Mouse (Mus musculus): Measurements from ENCODE around the gene Bpifb2.
"Not testable (repeated sequence)": the region's sequence is repeated elsewhere in the genome, so short reads cannot be mapped to it uniquely, and the experiment has no call there.

Gene Bpifb2

DNA sequence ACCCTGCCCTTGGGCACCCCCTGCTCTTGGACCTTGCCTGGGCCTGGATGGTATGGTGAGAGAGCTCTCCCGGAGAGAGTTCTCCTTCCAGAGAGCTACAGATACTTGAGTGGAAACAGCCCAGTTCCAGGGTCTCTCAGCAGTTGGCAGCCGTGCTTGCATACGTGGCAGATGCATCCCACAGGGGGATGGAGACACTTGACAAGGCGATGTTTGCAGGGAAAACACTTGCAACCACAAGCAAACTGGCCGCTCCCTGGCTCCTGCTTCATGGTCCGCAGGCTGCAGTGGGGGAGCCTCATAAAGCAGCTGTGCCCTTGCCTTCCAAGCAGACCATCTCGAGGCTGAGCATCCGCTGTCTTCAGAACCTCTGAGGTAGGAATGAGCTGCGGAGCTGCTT is at the start of gene Bpifb2:
Bpifb2 (plus strand) TSS at position 301 of the 400 bp plus-strand sequence.
- in situ Hi-C loops (cut with MboI; ENCODE audit: low pct_unique_long_range_greater_than_20kb in 1 of 2, low sequenced_read_pairs in 2 of 2, unreplicated experiment in 1 of 2), result no loop called here

DNA sequence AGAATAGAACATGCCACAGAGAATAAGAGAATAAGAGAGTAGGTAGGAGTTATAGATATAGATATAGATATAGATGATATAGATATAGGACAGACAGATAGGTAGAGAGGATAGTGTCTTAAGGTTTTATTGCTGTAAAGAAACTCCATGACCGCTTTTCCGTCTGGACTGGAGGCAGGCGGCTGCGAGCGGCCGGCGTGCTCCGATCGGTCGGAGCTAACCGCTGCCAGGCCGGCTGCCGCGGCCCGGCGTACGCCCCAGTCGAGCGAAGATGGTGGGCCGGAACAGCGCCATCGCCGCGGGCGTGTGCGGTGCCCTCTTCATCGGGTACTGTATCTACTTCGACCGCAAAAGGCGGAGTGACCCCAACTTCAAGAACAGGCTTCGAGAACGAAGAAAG is 48.9 kb upstream of the Bpifb2 start:
- in situ Hi-C loops (cut with MboI; ENCODE audit: low pct_unique_long_range_greater_than_20kb in 1 of 2, low sequenced_read_pairs in 2 of 2, unreplicated experiment in 1 of 2), result not testable (repeated sequence)

DNA sequence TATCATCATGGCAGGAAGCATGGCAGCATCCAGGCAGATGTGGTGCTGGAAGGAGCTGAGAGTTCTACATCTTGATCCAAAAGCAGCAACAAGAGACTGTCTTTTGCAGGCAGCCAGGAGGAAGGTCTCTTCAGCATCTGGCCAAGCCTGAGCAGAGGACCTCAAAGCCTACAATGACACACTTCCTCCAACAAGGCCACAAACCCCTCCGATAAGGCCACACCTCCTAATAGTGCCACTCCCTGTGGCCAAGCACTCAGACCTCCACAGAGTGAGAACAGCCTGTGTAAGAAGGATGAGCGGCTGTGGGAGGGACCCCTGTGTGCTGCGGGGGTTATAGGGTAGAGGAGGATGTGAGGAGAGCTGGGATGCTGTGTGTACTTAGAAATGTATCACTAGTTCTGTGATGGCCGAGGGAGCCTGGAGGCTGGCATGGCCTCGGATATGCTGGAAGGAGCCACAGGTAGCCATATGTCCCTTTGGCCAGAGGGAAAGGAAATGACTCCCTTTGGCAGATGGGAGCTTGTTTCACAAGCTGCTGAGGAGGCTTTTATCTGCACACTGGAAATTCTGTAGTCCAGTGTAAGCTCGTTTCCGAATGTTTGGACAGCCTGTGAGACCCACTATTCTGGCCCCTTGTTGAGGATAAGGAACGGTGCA is 47.5 kb upstream of the Bpifb2 start:
- in situ Hi-C loops (cut with MboI; ENCODE audit: low pct_unique_long_range_greater_than_20kb in 1 of 2, low sequenced_read_pairs in 2 of 2, unreplicated experiment in 1 of 2), result no loop called here

DNA sequence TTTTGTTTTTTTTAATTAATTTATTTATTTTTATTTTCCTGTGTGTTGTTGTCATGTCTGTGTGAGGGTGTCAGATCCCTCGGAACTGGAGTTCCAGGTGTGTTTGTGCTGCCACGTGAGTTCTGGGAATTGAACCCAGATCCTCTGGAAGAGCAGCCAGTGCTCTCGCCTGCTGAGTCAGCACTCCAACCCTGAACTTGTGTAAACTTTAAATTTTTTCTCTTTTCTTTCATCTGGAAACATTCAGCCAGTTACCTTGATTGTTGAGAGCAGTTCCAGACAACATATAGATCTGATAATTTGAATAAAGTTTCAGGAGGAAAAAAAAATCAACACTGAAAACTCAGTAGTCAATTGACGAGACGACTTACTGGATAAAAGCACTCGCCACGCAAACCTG is 46.1 kb upstream of the Bpifb2 start:
- in situ Hi-C loops (cut with MboI; ENCODE audit: low pct_unique_long_range_greater_than_20kb in 1 of 2, low sequenced_read_pairs in 2 of 2, unreplicated experiment in 1 of 2), result no loop called here

DNA sequence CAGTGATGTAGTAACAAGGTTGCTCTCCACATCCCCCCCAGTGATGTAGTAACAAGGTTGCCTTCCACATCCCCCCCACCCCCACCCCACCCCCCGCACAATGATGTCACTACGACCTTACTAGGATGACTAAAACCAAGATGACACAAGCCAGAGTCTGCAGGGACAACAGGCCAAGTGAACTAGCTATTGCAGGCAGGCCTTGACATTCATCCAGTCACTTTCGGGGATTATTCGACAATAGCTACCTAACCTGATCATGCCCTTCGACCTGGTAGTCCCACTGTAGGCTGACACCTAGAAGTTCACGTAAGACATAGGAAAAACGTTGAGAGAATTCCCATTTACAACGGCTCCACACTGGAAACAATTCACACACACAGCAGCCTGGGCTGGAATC is 41.6 kb upstream of the Bpifb2 start:
- in situ Hi-C loops (cut with MboI; ENCODE audit: low pct_unique_long_range_greater_than_20kb in 1 of 2, low sequenced_read_pairs in 2 of 2, unreplicated experiment in 1 of 2), result no loop called here

DNA sequence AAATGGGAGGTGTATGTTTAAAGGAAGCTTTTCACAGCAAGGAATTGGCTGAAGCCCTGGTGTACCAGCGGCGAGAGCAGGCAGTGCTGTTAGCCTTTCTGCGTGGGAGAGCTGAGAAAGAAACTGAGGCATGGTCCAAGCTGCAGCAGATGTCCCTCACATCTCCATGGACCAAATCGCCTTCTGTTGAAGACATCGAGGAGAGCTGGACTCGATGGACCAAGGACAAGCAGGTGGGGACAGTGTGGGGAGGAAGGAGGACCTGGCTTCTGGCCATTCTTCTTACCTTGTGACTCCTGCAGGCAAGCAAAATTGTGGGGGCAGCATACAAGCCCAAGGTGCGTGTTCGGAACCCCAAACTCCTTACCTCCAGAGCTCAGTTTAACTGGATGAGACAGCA is 32.0 kb upstream of the Bpifb2 start:
- in situ Hi-C loops (cut with MboI; ENCODE audit: low pct_unique_long_range_greater_than_20kb in 1 of 2, low sequenced_read_pairs in 2 of 2, unreplicated experiment in 1 of 2), result no loop called here

DNA sequence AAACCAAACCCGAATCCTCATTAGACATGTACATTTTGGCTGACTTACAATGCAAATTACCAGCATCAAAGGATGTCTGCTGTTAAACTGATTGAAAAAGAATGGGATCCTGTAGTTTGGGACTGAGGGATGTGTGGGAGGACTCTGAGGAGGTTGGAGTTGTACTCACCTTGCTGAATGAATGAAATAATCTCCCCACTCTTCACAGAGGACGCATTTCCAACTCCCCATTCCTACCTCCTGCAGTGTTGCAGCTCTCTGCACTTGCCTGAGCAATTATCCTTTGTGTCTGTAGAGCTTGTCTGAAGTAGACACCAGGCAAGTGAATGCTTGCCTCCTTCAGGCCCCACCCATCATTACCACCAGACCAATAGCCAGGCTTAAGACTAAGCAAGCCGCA is 26.5 kb upstream of the Bpifb2 start:
- in situ Hi-C loops (cut with MboI; ENCODE audit: low pct_unique_long_range_greater_than_20kb in 1 of 2, low sequenced_read_pairs in 2 of 2, unreplicated experiment in 1 of 2), result no loop called here

DNA sequence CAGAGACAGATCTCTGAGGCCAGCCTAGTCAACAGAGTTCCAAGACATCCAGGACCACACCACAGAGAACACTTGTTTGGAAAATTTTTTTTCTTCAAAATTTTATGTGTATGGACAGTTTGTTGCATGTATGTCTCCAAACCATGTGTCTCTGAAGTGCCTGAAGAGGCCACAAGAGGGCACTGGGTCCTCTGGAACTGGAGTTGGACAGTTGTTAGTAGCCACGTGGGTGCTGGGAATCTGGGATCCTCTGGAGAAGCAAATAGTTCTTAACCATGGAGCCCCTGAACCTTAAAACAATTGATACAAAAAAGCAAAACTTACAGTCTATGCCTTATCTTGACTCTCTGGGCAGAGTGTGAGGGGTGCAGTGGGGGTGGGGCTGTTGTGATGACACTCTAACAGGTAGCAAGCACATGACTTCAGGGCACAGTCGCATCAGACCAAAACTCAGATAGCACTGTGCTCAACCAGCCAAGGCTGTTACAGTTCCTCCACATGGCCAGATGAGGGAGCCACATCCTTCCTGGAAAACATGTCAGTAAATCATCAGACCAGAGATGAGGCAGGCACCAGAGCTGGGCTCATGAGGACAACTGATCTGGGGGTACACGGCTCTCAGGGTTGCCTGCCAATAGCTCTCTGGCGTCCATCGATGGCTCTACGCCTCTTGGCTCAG is 24.4 kb upstream of the Bpifb2 start:
- in situ Hi-C loops (cut with MboI; ENCODE audit: low pct_unique_long_range_greater_than_20kb in 1 of 2, low sequenced_read_pairs in 2 of 2, unreplicated experiment in 1 of 2), result no loop called here

DNA sequence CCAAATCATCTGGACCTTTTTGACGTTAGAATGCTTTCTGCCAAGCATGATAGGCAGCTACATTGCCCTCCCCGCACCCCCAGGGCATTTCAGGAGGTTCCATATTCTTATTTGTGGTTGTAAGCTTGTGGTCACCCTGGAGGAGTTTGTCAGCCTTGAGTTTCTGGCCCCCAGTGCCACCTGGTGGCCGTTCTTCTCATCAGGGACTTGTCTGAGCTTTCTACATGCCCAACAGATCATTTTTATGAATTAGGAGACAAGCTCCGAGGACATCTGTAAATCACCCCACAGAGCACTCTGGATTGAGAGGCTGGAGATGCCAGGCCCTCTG is 23.9 kb upstream of the Bpifb2 start:
- in situ Hi-C loops (cut with MboI; ENCODE audit: low pct_unique_long_range_greater_than_20kb in 1 of 2, low sequenced_read_pairs in 2 of 2, unreplicated experiment in 1 of 2), result no loop called here

DNA sequence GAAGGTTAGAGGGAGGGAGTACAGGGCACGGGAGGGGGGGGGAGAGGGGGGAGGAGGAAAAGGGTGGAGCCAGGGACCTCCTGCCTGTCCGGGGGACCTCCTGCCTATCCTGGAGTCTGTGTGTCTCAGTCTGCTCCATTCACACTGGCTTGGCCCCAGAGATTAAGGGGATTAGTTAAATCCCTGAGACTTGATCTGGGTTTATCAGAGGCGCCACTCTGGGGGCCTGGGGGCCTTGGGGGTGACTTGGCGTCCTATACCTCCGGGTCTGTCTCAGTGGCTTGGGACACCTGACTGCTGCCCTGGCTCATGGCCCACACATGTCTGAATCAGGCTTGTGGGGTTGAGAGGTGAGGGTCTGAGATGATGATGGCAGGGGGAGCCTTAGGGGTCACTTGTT is 21.3 kb upstream of the Bpifb2 start:
- in situ Hi-C loops (cut with MboI; ENCODE audit: low pct_unique_long_range_greater_than_20kb in 1 of 2, low sequenced_read_pairs in 2 of 2, unreplicated experiment in 1 of 2), result no loop called here

DNA sequence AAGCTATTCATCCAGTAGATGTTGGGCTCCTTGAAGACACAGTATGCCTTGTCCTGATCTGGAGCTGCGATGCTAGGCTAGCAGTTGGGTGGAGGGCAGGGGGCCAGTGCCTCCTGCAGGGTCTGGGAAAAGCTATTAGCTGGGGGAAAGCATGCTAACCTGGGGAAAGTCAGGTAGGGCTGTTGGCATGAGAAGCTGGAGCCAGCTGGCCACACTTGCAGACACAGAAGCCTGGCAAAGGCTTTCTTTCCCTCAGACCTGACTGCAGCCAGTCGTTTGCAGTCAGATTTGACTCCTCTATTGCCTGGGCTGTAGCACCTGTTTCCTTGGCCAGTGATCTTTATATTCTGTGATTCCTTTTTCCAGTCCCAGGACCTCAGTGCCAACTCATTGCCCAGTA is 15.3 kb upstream of the Bpifb2 start:
- in situ Hi-C loops (cut with MboI; ENCODE audit: low pct_unique_long_range_greater_than_20kb in 1 of 2, low sequenced_read_pairs in 2 of 2, unreplicated experiment in 1 of 2), result no loop called here

DNA sequence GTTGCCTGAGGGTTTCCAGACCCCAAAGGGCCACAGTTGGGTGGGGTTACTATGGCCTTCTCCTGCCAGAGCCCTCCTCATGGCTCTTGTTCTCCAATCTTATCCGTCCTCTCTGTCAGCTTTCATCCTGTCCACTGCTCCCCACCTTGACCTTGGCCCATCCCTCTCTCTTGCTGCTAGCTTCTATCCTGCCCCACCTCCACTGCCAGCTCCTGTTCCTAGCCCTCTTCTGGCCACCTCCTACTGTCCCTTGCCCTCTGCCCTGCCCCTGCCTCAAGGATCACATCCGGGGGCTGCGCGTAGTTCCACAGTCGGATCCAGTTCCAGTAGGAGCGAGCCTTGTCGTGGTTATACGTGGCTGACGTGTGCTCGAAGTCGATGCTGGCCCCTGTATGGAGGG is 14.5 kb upstream of the Bpifb2 start:
- in situ Hi-C loops (cut with MboI; ENCODE audit: low pct_unique_long_range_greater_than_20kb in 1 of 2, low sequenced_read_pairs in 2 of 2, unreplicated experiment in 1 of 2), result no loop called here

DNA sequence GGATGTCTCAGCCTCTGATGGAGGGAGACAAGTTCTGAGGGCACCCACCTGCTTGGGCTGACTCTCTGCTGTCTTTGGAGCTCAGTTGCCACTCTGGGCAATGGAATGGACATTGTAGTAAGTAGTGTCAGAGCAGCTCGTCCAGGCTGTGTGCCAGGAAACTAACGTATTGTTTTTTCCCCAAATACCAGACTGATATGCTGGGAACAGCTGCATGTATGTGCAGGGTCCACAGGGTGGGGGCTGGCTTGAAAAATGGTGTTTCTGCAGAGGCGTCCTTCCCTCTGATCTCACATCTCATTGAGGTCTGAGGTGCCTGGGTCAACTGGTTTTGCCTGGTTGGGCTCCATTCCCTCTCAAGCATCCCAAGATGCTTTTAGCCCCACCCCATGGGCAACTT is 14.1 kb upstream of the Bpifb2 start:
- in situ Hi-C loops (cut with MboI; ENCODE audit: low pct_unique_long_range_greater_than_20kb in 1 of 2, low sequenced_read_pairs in 2 of 2, unreplicated experiment in 1 of 2), result no loop called here

DNA sequence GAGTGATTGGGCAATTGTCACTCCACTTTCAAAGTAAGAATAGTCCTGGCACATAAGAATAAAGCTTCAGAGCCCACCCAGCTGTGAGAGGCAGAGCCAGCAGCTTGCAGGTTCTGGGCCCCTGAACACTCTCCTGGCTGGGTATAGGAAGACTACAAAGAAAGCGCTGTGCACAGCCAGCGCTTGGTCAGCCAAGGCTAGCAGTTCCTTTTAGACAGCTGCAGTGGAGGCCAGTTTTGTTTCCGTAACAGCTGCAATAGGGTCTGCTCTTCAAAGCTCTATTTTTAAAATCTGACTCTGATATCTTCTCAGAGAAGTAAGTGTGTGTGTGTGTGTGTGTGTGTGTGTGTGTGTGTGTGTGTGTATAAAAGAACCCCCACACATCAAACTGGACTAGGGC is 12.9 kb upstream of the Bpifb2 start:
- in situ Hi-C loops (cut with MboI; ENCODE audit: low pct_unique_long_range_greater_than_20kb in 1 of 2, low sequenced_read_pairs in 2 of 2, unreplicated experiment in 1 of 2), result no loop called here

DNA sequence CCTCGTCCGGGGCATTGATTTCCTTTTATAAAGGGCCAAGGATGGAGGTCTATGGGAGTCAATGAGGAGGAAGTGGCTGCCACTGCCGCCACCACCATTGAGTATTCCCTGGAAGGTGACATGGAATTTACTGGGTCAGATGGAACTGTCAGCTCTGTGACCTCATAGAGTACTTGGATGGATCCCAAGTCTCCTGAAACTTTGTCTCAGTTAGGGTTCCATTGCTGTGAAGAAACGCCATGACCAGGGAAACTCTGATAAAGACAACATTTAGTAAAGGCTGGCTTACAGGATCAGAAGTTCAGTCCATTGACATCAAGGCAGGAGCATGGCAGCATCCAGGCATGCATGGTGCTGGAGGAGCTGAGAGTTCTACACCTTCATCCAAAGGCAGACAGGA is 3.9 kb upstream of the Bpifb2 start, which contains the start of gene Sun5:
Sun5 (minus strand) TSS at position 101 of the 400 bp plus-strand sequence.
- in situ Hi-C loops (cut with MboI; ENCODE audit: low pct_unique_long_range_greater_than_20kb in 1 of 2, low sequenced_read_pairs in 2 of 2, unreplicated experiment in 1 of 2), result no loop called here

DNA sequence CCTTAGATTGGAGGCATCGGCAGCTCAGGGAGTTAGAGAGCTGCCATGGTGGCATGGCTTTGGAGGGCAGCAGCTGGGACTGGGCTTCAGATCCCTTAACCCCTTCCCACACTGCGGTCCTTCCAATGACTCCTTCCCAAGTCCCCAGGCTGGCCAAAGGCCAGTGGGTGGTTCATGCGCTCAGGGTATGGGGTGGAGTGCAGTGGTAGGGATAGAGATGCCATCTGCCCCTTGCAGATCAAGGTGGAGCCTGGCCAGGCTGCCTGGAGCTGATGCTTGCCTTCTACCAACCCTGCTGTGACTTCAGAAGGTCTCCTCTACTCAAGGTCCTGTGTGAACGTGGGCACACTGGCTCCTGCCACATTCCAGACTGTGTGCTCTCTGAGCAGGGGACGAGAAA is 24.3 kb downstream of the Bpifb2 start:
- in situ Hi-C loops (cut with MboI; ENCODE audit: low pct_unique_long_range_greater_than_20kb in 1 of 2, low sequenced_read_pairs in 2 of 2, unreplicated experiment in 1 of 2), result no loop called here

DNA sequence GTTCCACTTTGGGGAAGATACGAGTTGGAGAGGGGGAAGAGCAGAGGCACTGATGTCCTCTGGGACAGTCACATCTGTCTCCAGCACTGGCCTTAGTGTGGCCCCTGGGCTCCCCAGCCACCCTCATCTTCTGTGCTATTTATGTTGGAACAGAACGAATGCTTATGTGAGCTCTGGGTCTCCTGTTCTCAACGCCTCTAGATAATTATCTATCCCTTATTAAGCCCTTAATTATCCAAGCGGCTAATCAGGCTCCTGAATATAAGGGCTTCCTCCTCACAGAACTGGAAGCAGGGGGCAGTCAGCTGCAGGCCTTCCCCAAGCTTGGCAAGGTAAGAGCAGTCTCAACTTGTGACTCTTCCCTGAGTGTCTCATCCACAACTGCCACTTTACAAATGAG is 25.2 kb downstream of the Bpifb2 start, which contains the start of gene Bpifb6:
Bpifb6 (plus strand) TSS at position 301 of the 400 bp plus-strand sequence.
- in situ Hi-C loops (cut with MboI; ENCODE audit: low pct_unique_long_range_greater_than_20kb in 1 of 2, low sequenced_read_pairs in 2 of 2, unreplicated experiment in 1 of 2), result no loop called here

DNA sequence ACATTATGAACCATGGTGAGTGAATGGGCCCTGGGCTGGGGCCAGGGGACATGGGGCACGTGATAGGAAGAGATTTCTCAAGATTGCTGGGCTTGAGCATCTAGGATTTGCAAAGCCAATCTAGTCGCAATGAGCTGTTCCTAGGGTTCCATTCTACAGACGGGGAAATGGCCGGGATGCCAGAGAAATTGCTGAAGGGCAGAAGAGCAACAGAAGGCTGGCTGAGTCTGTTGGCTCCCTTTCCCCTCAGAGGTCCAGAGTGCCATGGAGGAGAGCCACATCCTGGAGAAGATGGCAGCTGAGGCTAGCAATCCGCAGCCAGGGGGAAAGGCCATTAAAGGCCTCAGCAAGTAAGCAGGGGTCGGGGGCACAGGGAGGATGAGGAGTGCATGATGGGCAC is 27.9 kb downstream of the Bpifb2 start:
- in situ Hi-C loops (cut with MboI; ENCODE audit: low pct_unique_long_range_greater_than_20kb in 1 of 2, low sequenced_read_pairs in 2 of 2, unreplicated experiment in 1 of 2), result no loop called here

DNA sequence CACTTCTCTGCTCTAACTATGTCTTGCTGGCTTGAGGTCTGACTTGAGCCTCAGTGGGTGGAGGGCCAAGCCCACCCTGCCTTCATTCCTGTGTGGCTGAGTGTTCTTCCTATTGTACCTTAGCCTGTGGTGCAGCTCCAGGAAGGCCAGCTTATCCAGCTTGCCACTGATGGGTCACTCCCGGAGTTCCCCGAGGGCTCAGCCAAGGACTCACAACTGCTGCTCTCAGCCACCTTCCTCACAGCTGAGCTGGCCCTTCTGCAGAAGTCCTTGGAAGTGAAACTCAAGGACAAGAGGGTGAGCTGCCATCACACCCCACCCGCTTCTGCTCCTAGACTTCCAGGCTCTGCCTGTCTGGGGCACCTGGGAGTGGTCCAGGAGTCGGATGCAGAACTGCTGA is 31.8 kb downstream of the Bpifb2 start:
- in situ Hi-C loops (cut with MboI; ENCODE audit: low pct_unique_long_range_greater_than_20kb in 1 of 2, low sequenced_read_pairs in 2 of 2, unreplicated experiment in 1 of 2), result no loop called here

DNA sequence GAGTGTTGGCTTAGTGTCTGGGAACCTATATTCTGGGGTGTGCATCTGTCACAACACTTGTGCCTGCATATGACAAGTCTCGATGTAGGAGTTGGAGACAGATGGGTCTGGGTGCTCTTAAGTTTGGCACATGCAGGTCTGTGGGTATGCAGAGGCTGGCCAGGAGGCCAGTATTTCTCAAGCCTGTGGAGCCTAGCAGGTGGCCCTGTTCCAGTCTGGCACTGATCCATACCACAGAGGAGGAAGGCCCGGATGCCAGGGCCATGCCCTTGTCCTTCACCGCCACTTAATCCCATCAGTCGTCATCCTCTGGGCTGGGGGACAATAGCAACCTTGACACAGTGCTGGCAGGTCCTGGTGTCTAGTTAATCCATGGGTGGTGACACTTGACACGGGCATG is 39.3 kb downstream of the Bpifb2 start:
- in situ Hi-C loops (cut with MboI; ENCODE audit: low pct_unique_long_range_greater_than_20kb in 1 of 2, low sequenced_read_pairs in 2 of 2, unreplicated experiment in 1 of 2), result no loop called here
